Mouse (Mus musculus): Measurements from ENCODE around the gene Cers6. TPM values are rescaled to one million over a fixed set of nuclear protein-coding genes. Genes with fewer than 3 reads are reported as not detected.

Cers6 gene
- total RNA-seq, 4 experiments from 2014 or later: 0.58 to 1.4 (median 0.64) TPM

DNA sequence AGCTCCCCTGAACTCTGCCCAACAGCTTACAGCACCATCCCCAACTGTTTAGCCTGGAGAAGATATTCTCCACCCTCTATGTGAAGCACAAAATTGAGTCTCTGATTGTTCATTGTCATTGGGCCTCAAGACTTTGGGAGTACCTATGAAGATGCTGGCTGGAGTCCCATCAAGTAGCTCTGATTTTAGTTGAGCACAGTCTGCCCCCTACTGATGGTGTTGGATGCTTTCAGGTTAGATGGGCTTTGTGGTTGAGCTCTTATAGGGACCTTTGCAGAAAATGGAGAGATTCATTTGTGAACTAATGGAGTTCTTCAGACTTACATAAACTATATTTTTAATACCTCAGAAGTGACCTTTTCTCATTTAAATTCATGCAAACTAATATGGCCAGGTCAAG is 200.1 kb downstream of the Cers6 start:
- DNase-seq (ENCODE audit: low spot score in 2 of 2): no peak

DNA sequence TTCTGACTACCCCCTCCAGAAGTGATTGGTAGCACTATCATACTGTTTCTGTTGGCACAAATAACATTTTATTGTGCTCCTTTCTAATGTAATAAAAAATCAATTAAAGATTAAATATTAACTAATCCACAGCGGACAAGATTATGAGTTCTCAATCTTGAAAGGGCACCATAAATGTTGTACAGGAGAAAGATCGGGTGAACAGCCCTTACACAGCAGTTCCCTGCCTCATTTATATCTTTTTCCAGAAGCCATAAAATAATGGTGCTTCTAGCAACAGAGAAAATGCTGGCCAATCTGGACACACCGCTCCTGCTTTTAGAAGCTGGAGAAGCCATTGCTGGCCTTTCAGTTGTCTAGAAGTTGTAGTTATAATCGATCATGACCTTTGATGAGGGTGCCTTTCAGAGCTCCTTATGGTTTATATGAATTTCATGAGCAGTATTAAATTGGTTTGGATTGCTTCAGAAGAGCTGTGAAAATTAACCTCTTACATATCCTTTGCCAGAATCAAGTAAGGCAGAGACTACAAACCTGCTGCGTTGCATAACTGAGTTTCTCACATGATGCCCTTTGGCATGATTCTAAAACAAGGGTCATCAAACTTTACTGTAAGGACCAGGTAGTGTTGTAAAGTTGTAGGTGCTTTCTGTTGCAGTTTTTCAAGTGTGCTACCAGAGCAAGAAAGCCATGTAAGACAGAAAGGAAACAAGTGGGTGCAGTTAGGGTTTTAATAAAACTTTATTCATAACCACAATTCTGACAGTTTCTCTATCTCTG is 200.9 kb downstream of the Cers6 start:
- DNase-seq (ENCODE audit: low spot score in 2 of 2): no peak

DNA sequence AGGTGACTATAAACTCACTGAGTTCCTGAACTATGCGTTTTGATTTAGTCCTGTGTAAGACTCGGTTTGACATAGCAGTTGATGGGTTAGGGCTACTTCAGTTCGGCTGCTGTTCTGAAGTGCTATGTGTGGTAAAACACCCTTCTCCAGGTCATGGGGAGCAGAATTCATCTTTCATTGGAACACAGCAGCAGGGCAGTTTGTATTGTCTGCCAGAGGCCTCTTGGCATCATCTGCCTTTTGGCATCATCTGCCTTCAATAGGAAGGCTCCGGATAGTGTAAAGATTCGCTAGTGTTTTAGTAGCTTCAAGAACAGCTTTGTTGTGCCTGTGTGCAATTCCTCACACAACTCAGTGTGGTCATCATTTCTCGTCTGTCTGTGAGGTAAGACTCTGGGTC is 203.5 kb downstream of the Cers6 start:
- DNase-seq (ENCODE audit: low spot score in 2 of 2): no peak

DNA sequence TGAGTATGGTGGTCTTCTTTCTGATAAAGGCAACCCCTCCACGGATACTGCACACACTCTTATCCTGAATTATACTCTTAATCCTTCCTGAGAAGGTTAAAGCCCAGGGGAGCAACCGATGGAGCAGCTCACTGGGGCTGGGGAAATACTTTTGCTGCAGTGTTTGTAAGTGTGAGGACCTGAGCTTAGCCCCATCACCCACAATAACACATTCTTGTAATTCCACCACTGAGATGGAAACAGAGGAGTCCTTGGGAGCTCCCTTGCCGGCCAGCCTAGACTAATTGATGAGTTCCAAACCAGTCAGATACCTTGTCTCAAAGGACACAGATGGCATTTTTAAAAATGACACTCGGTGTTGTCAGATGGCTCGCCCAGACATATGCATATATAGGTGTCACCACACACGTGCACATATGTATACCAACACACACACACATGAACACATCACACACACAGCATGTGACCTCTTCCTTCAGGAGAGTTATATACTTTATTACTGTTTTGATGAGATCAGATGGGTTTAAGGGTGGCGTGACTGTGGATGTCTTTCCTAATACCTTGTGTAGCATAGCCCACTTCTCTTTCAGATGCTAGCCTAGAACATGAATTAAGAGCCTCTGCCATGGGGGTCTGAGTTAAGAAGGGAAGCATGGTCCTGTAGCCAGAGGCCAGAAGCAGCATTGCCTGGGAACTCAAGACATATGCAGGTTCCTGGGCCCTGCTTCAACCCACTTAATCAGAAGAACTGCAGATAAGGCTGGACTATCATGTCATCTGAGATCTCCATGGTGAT is 210.4 kb downstream of the Cers6 start:
- DNase-seq (ENCODE audit: low spot score in 2 of 2): no peak

DNA sequence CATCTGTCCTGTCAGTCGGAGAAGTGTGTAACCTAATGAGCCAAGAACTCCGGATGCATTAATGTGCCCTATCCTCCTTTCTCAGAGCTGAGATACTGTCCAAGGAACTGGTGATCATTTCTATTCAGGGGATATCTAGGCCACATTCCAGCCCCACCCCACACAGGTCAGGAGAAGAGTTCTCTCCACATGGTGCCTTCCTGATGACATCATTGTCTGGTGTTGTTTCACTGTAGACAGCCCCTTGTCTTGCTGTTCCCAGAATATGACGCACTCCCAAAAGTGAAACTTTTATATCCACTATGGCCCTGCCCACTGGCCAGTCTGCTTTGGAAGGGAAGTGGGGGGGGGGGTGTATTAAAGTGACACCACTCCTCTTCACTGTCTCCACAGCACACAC is 215.9 kb downstream of the Cers6 start:
- DNase-seq (ENCODE audit: low spot score in 2 of 2): no peak

DNA sequence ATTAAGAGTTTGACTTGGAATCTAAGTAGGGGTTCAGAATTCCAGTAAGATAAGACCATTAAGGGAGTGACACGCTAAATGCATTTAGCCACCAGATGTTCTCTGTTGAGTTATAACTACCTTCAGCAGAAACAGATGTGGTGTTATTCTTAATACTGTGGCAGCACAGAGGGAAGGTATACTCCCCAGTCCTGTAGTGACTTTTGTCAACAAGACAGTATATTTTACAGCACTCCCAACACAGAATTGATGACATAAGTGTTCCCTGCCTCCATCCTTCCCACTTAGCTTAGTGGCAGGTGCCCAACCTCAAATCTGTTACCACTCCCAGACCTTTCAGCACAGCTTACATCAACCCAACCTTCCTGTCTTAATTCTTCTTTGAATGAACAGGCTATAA is 219.5 kb downstream of the Cers6 start:
- DNase-seq (ENCODE audit: low spot score in 2 of 2): no peak

DNA sequence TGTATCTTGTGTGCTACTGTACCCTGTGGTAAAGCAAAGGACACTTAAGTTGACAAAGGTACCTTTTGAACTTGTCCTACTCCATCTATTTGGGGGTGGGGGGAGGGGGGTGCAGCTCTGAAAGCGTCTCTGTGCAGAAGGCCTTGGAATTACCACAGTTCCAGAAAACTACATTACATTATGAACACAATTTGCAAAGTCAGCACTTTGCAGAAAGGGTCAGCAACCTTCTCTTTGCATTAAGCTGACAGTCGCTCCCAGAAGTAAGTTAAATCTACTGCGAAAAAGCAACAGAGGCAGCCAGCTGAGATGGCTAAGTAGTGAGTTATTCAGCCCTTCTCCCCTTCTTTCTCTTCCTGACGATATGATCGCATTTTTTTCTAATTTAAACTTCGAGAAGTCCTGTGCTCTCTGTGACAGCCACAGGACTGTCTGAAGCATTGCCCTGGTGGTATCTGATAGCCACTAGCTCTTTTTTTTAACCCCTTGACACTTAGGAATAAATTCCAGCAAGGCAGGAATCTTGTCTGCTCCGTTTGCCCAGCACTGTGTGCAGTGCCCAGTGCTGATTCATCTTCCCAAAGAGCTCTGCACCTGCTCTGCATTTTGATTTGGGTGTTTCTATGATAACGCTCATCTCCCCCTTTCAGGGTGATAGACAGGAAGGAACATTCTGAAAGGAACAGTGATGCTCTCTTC is 221.4 kb downstream of the Cers6 start:
- DNase-seq (ENCODE audit: low spot score in 2 of 2): no peak

DNA sequence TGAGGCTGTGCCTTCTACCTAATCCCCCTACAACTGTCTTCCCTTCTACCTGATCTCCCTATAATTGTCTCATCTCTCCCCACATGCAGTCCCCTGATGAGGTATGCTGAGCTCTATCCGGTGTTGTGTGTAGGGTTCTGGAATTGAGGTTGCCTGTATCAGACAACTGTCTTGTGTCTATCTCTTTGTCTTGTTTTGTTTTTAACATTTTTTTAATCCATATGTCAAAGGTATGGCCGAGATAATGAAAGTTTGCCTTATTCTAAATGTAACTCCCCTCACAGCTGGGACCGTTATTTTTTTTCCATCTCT is 221.9 kb downstream of the Cers6 start:
- no peak for DNase-seq (ENCODE audit: low spot score in 2 of 2)

DNA sequence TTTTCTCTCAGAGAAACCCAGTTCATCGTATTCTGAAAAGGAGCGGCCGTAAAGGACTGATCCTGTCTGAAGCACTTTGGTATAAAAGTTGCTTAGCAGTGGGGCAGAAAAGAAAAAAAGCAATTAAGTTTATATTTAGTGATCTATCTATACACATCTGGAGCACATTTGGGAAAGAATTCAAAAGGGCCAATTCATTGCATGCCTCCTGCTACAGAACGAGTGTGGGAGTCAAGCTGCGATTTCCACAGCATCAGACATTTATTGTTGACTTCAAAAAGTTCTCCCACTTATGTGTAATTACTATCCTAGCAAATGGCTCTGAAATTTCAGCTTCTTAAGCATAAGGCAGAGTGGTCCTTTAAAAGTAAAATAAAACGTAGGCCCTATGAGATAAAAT is 223.2 kb downstream of the Cers6 start:
- no peak for DNase-seq (ENCODE audit: low spot score in 2 of 2)

DNA sequence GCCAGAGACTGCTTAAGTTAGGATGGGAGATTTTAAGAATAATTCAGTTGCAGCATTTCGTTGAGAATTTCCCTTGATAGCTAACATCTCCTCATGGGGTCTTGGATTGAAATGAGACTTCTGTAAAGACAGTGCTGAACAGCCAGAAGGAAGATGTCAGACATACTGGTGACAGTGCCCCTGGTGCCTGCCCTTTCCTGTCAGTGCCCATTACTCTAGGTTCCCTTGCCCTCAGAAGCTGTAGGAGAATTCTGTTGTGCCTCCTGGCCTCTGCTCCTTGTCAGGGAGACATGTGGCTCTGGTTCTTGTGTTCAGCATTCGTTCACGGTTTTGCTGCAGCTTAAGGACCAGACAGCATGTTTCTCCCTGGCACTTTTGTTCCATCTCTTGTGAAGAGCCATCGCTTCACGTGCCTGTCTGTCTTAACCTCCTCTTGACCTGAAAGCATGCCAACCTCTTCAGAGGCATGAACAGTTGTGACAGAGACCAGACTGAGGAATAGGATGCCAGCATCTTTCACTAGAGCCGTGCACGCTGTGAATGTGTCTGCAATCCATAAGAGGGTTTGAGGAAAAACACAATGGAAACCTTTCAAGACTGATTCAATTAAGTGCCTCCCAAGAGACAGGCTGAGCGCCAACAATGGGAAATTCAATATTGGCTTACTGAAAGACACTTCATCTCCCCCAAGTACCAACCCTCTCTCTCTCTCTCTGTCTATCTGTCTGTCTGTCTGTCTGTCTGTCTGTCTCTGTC is 225.4 kb downstream of the Cers6 start:
- DNase-seq (ENCODE audit: low spot score in 2 of 2): no peak

DNA sequence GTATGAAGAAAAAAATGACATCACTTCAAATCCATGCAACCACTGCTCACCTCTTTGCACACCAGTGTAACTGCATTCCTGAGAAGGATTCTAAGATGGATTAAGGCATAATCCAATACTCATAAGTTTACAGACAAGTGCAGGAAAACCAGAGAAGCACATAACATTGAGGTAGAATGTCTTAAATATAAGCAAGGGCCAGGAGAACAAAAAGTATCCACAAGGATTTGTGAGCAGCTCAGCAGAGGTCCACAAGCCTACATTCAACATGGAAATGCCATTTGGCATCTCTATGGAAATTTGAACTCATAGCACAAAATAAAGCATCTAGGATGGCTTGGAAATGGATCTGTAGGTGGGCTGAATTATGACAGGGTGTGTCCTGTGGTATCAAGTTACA is 234.6 kb downstream of the Cers6 start:
- no peak for DNase-seq (ENCODE audit: low spot score in 2 of 2)

DNA sequence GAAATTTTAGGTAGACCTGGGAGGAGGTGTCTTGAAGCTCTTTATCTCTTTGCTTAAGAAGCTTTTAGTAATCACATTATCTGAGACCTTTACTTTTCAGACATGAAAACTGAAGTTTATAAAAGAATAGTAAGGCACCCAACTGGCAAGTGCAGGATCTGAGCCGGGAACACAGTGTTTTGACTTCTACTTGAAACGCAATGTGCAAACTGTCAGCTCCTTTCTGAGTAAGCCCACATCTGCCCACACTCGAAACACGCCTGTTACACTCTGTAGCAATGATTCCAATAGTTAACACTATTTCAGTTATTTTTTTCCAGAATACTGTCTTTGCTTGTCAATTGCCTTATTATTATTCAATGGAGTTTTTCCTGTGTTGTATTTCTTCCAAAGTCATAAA is 235.6 kb downstream of the Cers6 start:
- DNase-seq (ENCODE audit: low spot score in 2 of 2): no peak

DNA sequence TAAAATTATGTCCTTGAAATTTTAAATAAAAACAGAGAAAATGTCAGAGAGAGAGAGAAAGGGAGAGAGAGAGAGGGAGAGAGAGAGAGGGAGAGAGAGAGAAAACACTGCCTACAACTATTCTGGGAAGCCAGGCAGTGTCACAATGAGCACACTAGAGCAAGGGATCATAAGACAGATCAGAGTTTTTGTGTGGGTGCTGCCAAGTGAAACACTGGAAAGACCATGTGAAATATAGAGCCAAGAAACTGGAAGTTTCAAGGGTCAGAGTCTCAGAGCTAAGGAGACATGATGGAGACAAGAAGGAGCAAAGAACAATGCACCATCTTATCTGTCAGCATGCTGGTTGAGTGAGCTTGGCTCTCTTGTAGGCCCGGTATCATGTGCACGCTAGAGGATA is 236.3 kb downstream of the Cers6 start:
- DNase-seq (ENCODE audit: low spot score in 2 of 2): no peak

DNA sequence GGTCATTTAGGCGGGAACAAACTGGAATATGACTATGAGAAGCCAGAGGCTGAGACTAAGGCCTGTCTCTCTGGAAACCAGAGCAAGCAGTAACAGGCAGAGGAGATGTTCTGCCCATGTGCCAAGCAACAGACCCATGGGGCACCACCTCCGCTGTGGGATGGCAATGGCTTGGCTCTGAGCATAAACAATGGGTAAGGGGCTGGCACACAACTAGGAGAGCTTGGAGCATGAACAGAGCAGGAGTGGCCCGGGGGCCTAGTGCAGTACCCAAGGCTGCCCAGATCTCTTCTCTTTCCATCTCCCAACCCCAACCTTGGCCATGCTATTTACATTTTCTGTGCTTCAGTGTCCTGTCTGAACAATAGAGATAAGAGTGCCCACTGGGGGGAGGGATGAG is 237.5 kb downstream of the Cers6 start:
- DNase-seq (ENCODE audit: low spot score in 2 of 2): no peak

DNA sequence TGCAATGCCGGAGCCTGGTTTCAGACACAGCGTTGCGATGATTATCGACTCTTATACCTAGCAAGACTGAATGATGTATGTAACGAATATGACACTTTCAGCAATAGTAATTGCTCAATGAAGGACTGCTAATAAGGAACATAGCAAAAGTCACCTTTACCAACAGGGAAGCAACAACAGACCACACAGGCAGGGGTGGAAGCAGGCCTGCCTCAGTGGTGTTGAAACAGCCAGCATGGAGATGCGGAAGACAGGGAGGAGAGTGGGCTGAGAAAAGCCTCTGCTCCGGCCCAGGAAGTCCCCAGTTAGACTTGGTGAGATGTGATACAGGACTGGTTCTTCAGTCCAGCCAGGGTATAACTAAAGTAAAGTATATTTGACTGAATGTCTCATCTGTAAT is 237.9 kb downstream of the Cers6 start:
- no peak for DNase-seq (ENCODE audit: low spot score in 2 of 2)

DNA sequence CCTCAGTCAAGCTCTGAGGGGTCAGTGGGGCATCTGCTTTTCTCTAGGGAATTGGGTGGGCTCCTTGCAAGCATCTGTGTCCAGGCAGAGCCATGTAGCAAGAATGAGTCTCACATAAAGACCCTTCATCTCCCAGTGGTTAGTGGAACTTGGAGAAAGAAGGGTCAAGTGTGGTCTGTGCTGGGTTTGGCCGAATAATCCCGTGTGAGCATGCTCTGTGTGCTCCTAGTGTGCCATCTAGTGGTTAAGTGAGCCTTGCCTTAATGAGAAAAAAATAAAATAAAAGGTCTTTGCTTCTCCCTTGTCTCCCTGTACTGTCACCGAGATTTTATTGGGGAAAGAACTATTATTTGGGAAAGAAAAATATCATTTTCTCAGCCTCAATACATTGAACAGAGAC is 239.5 kb downstream of the Cers6 start:
- DNase-seq (ENCODE audit: low spot score in 2 of 2): no peak

DNA sequence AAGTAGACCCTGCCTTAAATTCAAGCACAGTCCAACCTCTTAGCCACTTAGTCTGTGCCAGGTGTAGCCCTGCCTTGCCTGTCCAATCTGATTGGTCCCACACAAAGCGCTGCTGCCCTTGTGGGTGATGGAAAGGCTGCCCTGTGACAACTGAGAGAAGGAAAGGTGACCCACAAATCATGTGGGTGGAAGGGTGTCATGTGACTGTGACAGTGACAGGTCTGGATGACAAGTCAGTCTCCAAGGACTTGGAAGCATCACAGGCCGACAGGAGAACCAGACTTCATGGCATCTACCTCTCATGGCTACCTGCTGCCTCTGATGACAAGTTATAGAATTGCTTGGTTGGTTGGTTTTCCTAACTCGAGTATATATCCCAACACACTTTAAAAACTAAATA is 242.3 kb downstream of the Cers6 start:
- DNase-seq (ENCODE audit: low spot score in 2 of 2): no peak

DNA sequence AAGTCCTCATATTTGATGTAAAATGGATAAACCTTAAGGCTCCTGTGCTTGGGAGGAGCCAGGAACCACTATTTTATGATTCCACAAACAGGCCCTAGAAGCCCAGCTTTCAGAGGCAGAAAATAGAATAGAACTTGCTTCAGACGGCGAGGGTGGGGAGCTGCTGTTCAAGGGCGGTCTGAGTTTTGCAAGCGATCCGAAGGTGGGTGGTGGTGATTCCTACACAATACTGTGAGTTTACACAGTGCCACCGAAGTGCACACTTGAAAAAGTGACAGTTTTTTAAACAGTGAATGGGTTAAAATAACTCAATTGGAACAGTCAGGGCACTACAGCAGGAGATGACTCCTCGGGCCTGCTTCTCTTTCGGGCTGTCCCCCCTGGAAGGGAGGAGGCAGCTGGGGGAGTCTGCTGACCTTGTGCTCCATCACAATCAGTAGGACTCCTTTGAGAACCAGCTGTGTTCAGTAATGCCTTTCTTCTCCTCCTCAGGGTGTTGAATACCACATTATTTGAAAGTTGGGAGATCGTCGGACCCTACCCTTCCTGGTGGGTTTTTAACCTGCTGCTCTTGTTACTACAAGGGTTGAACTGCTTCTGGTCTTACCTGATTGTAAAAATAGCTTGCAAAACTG is 243.4 kb downstream of the Cers6 start:
- DNase-seq (ENCODE audit: low spot score in 2 of 2): no peak

DNA sequence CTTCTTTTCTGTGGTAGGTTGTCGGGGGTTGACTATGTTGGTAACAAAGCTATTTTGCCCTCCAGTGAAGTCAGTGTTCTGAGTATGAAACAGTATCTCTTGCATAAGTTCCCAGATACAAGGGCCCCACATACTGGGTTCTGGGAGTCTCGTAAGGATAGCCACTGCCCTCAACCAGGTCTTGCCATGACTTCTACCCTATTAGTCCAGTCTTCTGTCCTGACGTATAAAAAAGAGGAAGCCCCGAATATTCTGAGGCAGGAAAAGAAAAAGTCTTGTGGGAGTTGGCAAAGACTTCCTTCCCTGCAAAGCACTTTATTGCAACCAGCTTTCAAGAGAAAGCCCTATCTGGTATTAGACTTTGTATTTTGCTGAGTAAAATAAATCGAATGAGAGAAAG is 248.0 kb downstream of the Cers6 start:
- no peak for DNase-seq (ENCODE audit: low spot score in 2 of 2)

DNA sequence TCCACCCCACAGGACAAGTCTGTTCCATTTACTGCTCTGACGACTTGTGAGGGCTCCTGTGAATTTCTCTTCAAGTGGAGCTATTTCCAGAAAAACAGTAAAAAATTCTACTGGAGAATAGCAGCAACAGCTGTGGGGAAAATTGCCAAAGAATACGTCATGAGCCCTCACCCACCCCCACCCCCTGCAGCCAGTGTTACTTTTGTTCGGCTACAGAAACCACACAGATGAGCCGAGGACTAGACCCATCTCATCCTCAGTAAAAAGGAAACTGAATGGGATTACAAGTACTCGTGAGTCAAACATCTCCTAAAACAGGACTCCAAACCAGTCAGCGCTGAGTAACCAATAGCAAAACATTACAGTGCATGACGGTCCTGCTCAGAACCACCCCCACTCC is 248.5 kb downstream of the Cers6 start:
- DNase-seq (ENCODE audit: low spot score in 2 of 2): no peak

DNA sequence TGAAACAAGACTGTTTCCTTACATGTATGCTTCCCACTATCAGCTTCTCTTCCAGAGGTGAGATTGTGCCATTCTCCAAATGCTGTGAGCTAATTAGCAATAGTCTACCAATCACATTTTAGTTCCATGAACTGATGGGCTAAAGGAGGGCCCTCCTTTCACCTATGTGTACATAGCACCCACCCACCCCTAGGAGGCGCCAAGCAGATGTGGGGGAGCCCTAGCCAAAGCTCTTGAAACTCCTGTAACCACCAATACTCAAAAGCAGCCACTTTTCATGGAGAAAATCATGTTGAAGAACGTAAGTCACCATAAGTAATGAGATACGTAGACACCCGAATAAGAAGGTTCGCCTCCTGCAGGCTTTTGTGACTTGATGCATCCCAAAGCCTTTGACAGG is 251.4 kb downstream of the Cers6 start:
- no peak for DNase-seq (ENCODE audit: low spot score in 2 of 2)
